Mouse (Mus musculus): ENCODE results near the gene Foxn3. TPM values are rescaled to one million over a fixed set of nuclear protein-coding genes. Genes with fewer than 3 reads are reported as not detected.
A peak's percentile ranks its signal among the peaks of the same experiment; 100 is the strongest.

Foxn3 gene
- polyA plus RNA-seq, 1 experiment from 2014 or later = 69.1 TPM

DNA sequence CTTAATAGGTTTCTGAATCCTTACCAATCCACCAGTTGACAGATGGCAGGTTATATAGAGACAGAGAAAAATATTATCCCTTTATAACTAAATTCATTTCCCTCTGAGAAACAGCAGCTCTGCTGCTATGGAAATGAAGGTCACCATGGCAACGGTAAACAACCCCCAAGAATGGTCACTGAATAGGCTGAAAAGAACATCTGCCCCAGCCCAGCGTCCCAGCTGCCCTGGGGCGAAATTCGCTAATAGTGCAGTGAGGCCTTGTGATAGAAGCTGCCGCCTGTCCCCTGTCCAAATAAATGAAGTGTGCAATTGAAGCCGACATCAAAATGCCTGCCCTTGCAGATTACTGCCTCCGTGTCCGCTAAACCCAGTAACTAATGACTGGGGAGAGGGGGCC is 343.0 kb downstream of the Foxn3 start:
- DNase-seq (peak; percentile 75), ATAC-seq (ENCODE audit: insufficient read depth) (no peak)
- H3K4me3 ChIP-seq (ENCODE audit: low read depth, low read length) = no peak overlapping the region
- H3K36me3 ChIP-seq (ENCODE audit: insufficient read depth) = no peaks in the 10 kb centered on the region
- peaks cover 18% of the 10 kb centered on the region for H3K4me1 ChIP-seq (ENCODE audit: insufficient read depth)
- no peaks in the 10 kb centered on the region for H3K27me3 ChIP-seq (ENCODE audit: insufficient read depth, low read length)
- 27% methylated on average over 8 of the region's 8 CpGs for WGBS
- no peak for TF ChIP-seq CTCF (IDR thresholded peaks at IDR 0.05; ENCODE audit: low read depth)
- no peak overlapping the region for H3K4me2 ChIP-seq
- H3K9me3 ChIP-seq (ENCODE audit: low read depth, low read length) = no peaks in the 10 kb centered on the region
- H3K9ac ChIP-seq = no peak overlapping the region
- no peak overlapping the region for H3K27ac ChIP-seq (ENCODE audit: low read depth)

GRCm38 (mm10) chr12:99219812-99220211 is 343.6 kb downstream of the Foxn3 start:
- Histone ChIP-seq H3K4me2 (no peak overlapping the region), H3K27ac (ENCODE audit: low read depth) (no peak overlapping the region), H3K4me3 (ENCODE audit: low read depth, low read length) (no peak overlapping the region), H3K9ac (no peak overlapping the region), H3K4me1 (ENCODE audit: insufficient read depth) (peaks cover 18% of the 10 kb centered on the region), H3K27me3 (ENCODE audit: insufficient read depth, low read length) (no peaks in the 10 kb centered on the region), H3K9me3 (ENCODE audit: low read depth, low read length) (no peaks in the 10 kb centered on the region), H3K36me3 (ENCODE audit: insufficient read depth) (no peaks in the 10 kb centered on the region)
- 68% methylated on average over 5 of the region's 5 CpGs for WGBS
- DNase-seq = no peak
- ATAC-seq (ENCODE audit: insufficient read depth) = no peak
- no peak for TF ChIP-seq CTCF (IDR thresholded peaks at IDR 0.05; ENCODE audit: low read depth)

DNA sequence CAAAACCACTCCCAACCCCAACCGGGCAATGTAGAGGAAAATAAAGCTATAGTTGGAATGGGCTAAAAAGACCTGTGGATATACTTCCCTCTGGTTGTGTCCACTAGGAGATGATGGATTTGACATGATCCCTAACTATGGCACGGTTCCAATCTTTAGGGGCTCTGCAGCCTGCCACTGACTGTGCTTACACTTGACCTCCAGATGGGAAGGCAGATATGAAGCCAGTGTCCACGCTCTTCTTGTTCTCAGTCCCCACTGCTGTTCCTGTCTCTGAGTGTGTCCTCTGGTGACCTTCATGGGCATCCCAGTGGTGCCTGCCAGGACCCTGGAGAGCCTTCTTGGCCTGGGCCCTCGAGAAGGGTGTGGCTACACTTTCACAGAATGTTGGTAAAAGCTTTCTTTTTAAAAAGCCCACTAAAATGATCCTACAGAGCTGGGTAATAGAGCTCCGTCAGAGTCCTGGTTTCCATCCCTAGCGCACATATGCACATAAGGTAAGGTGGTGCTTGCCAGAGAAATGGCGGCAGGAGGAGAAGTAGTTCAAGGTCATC is 346.2 kb downstream of the Foxn3 start:
- ATAC-seq (ENCODE audit: insufficient read depth) = no peak
- Histone ChIP-seq H3K27ac (ENCODE audit: low read depth) (no peak overlapping the region), H3K9me3 (ENCODE audit: low read depth, low read length) (no peaks in the 10 kb centered on the region), H3K36me3 (ENCODE audit: insufficient read depth) (no peaks in the 10 kb centered on the region), H3K4me1 (ENCODE audit: insufficient read depth) (peaks cover 18% of the 10 kb centered on the region), H3K4me2 (no peak overlapping the region), H3K27me3 (ENCODE audit: insufficient read depth, low read length) (no peaks in the 10 kb centered on the region), H3K9ac (no peak overlapping the region), H3K4me3 (ENCODE audit: low read depth, low read length) (no peak overlapping the region)
- WGBS = 70% methylated on average over 7 of the region's 7 CpGs
- no peak for TF ChIP-seq CTCF (IDR thresholded peaks at IDR 0.05; ENCODE audit: low read depth)
- no peak for DNase-seq

- TF ChIP-seq CTCF (IDR thresholded peaks at IDR 0.05; ENCODE audit: low read depth) = no peak
- no peak overlapping the region for H3K9ac ChIP-seq
- H3K27ac ChIP-seq (ENCODE audit: low read depth) = peak overlapping the region; percentile 42; the same call in 1 of the 2 replicates
- 49% methylated on average over 5 of the region's 5 CpGs for WGBS
- no peak overlapping the region for H3K4me2 ChIP-seq
- DNase-seq = no peak
- no peaks in the 10 kb centered on the region for H3K36me3 ChIP-seq (ENCODE audit: insufficient read depth)
- ATAC-seq (ENCODE audit: insufficient read depth) = no peak
- H3K4me1 ChIP-seq (ENCODE audit: insufficient read depth) = peaks cover 18% of the 10 kb centered on the region
- no peaks in the 10 kb centered on the region for H3K9me3 ChIP-seq (ENCODE audit: low read depth, low read length)
- no peak overlapping the region for H3K4me3 ChIP-seq (ENCODE audit: low read depth, low read length)
- no peaks in the 10 kb centered on the region for H3K27me3 ChIP-seq (ENCODE audit: insufficient read depth, low read length)
Observed at GRCm38 (mm10) chr12:99216341-99216761, 347.0 kb downstream of the Foxn3 start.

GRCm38 (mm10) chr12:99215521-99216255 is 347.7 kb downstream of the Foxn3 start:
- H3K4me3 ChIP-seq (ENCODE audit: low read depth, low read length) = no peak overlapping the region
- H3K9ac ChIP-seq = no peak overlapping the region
- H3K27me3 ChIP-seq (ENCODE audit: insufficient read depth, low read length) = no peaks in the 10 kb centered on the region
- DNase-seq = peak; percentile 41
- 61% methylated on average over 11 of the region's 11 CpGs for WGBS
- H3K4me1 ChIP-seq (ENCODE audit: insufficient read depth) = peaks cover 18% of the 10 kb centered on the region
- peak; percentile 50 for ATAC-seq (ENCODE audit: insufficient read depth)
- H3K4me2 ChIP-seq = no peak overlapping the region
- peak overlapping the region; percentile 42; the same call in 1 of the 2 replicates for H3K27ac ChIP-seq (ENCODE audit: low read depth)
- TF ChIP-seq CTCF (IDR thresholded peaks at IDR 0.05; ENCODE audit: low read depth) = peak; percentile 42
- H3K36me3 ChIP-seq (ENCODE audit: insufficient read depth) = no peaks in the 10 kb centered on the region
- no peaks in the 10 kb centered on the region for H3K9me3 ChIP-seq (ENCODE audit: low read depth, low read length)

GRCm38 (mm10) chr12:99214098-99214497 is 349.3 kb downstream of the Foxn3 start:
- no peak for DNase-seq

GRCm38 (mm10) chr12:99213218-99213617 is 350.2 kb downstream of the Foxn3 start:
- H3K36me3 ChIP-seq (ENCODE audit: insufficient read depth) = no peaks in the 10 kb centered on the region
- H3K9ac ChIP-seq = no peak overlapping the region
- H3K4me3 ChIP-seq (ENCODE audit: low read depth, low read length) = no peak overlapping the region
- TF ChIP-seq CTCF (IDR thresholded peaks at IDR 0.05; ENCODE audit: low read depth) = no peak
- no peak for DNase-seq
- H3K27ac ChIP-seq (ENCODE audit: low read depth) = no peak overlapping the region
- H3K4me1 ChIP-seq (ENCODE audit: insufficient read depth) = peaks cover 18% of the 10 kb centered on the region
- ATAC-seq (ENCODE audit: insufficient read depth) = no peak
- no peaks in the 10 kb centered on the region for H3K9me3 ChIP-seq (ENCODE audit: low read depth, low read length)
- no peak overlapping the region for H3K4me2 ChIP-seq
- WGBS = 86% methylated on average over 12 of the region's 12 CpGs
- no peaks in the 10 kb centered on the region for H3K27me3 ChIP-seq (ENCODE audit: insufficient read depth, low read length)

More at GRCm38 (mm10) chr12:99214098-99214497, 349.3 kb downstream of the Foxn3 start:
- ATAC-seq (ENCODE audit: insufficient read depth) = no peak
- Histone ChIP-seq H3K9me3 (ENCODE audit: low read depth, low read length) (no peaks in the 10 kb centered on the region), H3K27ac (ENCODE audit: low read depth) (no peak overlapping the region), H3K9ac (no peak overlapping the region), H3K36me3 (ENCODE audit: insufficient read depth) (no peaks in the 10 kb centered on the region), H3K4me2 (no peak overlapping the region), H3K4me3 (ENCODE audit: low read depth, low read length) (no peak overlapping the region), H3K4me1 (ENCODE audit: insufficient read depth) (peaks cover 18% of the 10 kb centered on the region), H3K27me3 (ENCODE audit: insufficient read depth, low read length) (no peaks in the 10 kb centered on the region)
- 66% methylated on average over 5 of the region's 5 CpGs for WGBS
- no peak for TF ChIP-seq CTCF (IDR thresholded peaks at IDR 0.05; ENCODE audit: low read depth)
